ENCODE assay signal across 24 mouse cellular contexts in genomic region chr4:48622246-48622645, GRCm38 (mm10). TPM values are rescaled to one million over a fixed set of nuclear protein-coding genes. Genes with fewer than 3 reads are reported as not detected.
DNase-seq lines count a peak whose midpoint lies in the region; ATAC-seq and TF ChIP-seq lines count a peak whose summit lies in the region.
"Had no signal": no experiment of that assay in that cellular context is flagged by ENCODE, and none has a peak within 500 bp of the region (broad histone marks: within the 10 kb centered on the region; RNA-seq: fewer than 3 reads in every experiment).

No protein-coding gene starts in this region.

- peaks cover 9% of the 10 kb centered on the region for H3K36me3 ChIP-seq in kidney, embryonic 14.5 days (ENCODE audit: control insufficient read depth, insufficient read depth, low read length)
- no peaks in the 10 kb centered on the region for H3K36me3 ChIP-seq in testis, adult 2 months (ENCODE audit: control insufficient read depth, insufficient read depth, low read length)
- H3K36me3 ChIP-seq: G1E had no signal

- no peak overlapping the region for H3K4me3 ChIP-seq in kidney, embryonic 14.5 days (ENCODE audit: low read length)
- H3K4me3 ChIP-seq in testis, adult 2 months (ENCODE audit: control insufficient read depth, low read depth, low read length): no peak overlapping the region
- H3K4me3 ChIP-seq: embryonic facial prominence, embryonic 10.5 days; embryonic facial prominence, embryonic 12.5 days; forebrain, embryonic 13.5 days; forebrain, embryonic 15.5 days had no signal

- no peak for DNase-seq in kidney, postnatal 36 days
- no peak for DNase-seq in testis, postnatal 10 days (ENCODE audit: low spot score)
- peak; percentile 76 for DNase-seq in R1 (ENCODE audit: low read depth, low spot score)
- no peak for DNase-seq in thymus, postnatal 36 days
- no peak for DNase-seq in urinary bladder, postnatal 4 days (ENCODE audit: low spot score in 2 of 2)
- DNase-seq: adrenal gland, postnatal 14 days; B cell, adult 2 months; cerebellum, adult 11-12 months; cerebellum, adult 2 months; cerebellum, adult 9-10 months; cerebellum, postnatal 10 days; cerebellum, postnatal 25 days; forebrain, postnatal 0 days had no signal

- H3K4me1 ChIP-seq in kidney, embryonic 14.5 days (ENCODE audit: control insufficient read depth, insufficient read depth, low read length): no peaks in the 10 kb centered on the region
- H3K4me1 ChIP-seq in testis, adult 2 months (ENCODE audit: control insufficient read depth, insufficient read depth, low read length): peaks cover under 1% of the 10 kb centered on the region
- H3K4me1 ChIP-seq: embryonic facial prominence, embryonic 10.5 days; embryonic facial prominence, embryonic 12.5 days; forebrain, embryonic 13.5 days; forebrain, embryonic 15.5 days had no signal

- ATAC-seq in kidney, embryonic 14.5 days (ENCODE audit: low FRiP score, low TSS enrichment): 0 out of 2 replicates have a peak, but pooled peaks have one; percentile 22
- ATAC-seq: activated CD4-positive, CD25-positive, alpha-beta regulatory T cell, adult 4 months; CD4-positive, CD25-positive, alpha-beta regulatory T cell, adult 4 months; forebrain, embryonic 13.5 days; forebrain, embryonic 15.5 days; forebrain, postnatal 0 days; Patski had no signal

- no peak overlapping the region for H3K9ac ChIP-seq in kidney, embryonic 14.5 days (ENCODE audit: low read depth, low read length)
- H3K9ac ChIP-seq: embryonic facial prominence, embryonic 12.5 days; forebrain, embryonic 13.5 days; forebrain, embryonic 15.5 days; forebrain, postnatal 0 days had no signal

- no peak overlapping the region for H3K4me2 ChIP-seq in kidney, embryonic 14.5 days (replicated peaks; ENCODE audit: low read depth, low read length)
- H3K4me2 ChIP-seq: embryonic facial prominence, embryonic 12.5 days; forebrain, embryonic 13.5 days; forebrain, embryonic 15.5 days had no signal

- no peaks in the 10 kb centered on the region for H3K27me3 ChIP-seq in kidney, embryonic 14.5 days (ENCODE audit: control insufficient read depth, insufficient read depth, low read length)
- H3K27me3 ChIP-seq in testis, adult 2 months (ENCODE audit: control insufficient read depth, insufficient read depth, low read length): no peaks in the 10 kb centered on the region
- H3K27me3 ChIP-seq: CH12.LX; embryonic facial prominence, embryonic 12.5 days; forebrain, embryonic 13.5 days; forebrain, embryonic 15.5 days; Patski had no signal

- WGBS in kidney, embryonic 14.5 days: 73% methylated on average over 6 of the region's 6 CpGs

- H3K27ac ChIP-seq in kidney, embryonic 14.5 days (ENCODE audit: low read depth, low read length): no peak overlapping the region
- peak overlapping the region; percentile 32; the same call in 1 of the 2 replicates for H3K27ac ChIP-seq in testis, adult 2 months (ENCODE audit: control insufficient read depth, insufficient read depth, low read depth, low read length)
- H3K27ac ChIP-seq: embryonic facial prominence, embryonic 10.5 days; embryonic facial prominence, embryonic 12.5 days; forebrain, embryonic 13.5 days; forebrain, embryonic 15.5 days had no signal

- no peak for TF ChIP-seq POLR2A in testis, adult 2 months (IDR thresholded peaks at IDR 0.05; ENCODE audit: control insufficient read depth, low read depth, low read length)

- H3K9me3 ChIP-seq in kidney, embryonic 14.5 days (ENCODE audit: control insufficient read depth, low read length): no peaks in the 10 kb centered on the region
- H3K9me3 ChIP-seq: embryonic facial prominence, embryonic 10.5 days; embryonic facial prominence, embryonic 12.5 days; forebrain, embryonic 13.5 days; forebrain, embryonic 15.5 days had no signal

- no peak for TF ChIP-seq CTCF in testis, adult 2 months (IDR thresholded peaks at IDR 0.05; ENCODE audit: control insufficient read depth, insufficient read depth, insufficient replicate concordance, low read depth, low read length)

RNA-seq across cellular contexts. Expression of gene Tmeff1, which starts 37.3 kb away (rescaled TPM):
- polyA plus RNA-seq in kidney, embryonic 14.5 days (2014; fragmentation: Nextera tagmentation; extraction: Ambion mirVana): 69.0 and 93.4 TPM in 2 replicates
- polyA plus RNA-seq in testis, adult 2 months (2012; rRNA removed): 32.4 and 39.8 TPM in 2 replicates
- polyA plus RNA-seq: activated CD4-positive, CD25-positive, alpha-beta regulatory T cell, adult 4 months; G1E had no signal

RNA-seq across cellular contexts. Expression of gene Cavin4, which starts 41.1 kb away (rescaled TPM):
- polyA plus RNA-seq in kidney, embryonic 14.5 days (2014; fragmentation: Nextera tagmentation; extraction: Ambion mirVana): 0.60 and 1.2 TPM in 2 replicates
- 0.65 and 0.71 TPM in 2 replicates for polyA plus RNA-seq in testis, adult 2 months (2012; rRNA removed)
- polyA plus RNA-seq: activated CD4-positive, CD25-positive, alpha-beta regulatory T cell, adult 4 months; CD4-positive, CD25-positive, alpha-beta regulatory T cell, adult 4 months; G1E had no signal
